Mouse (Mus musculus) gastrocnemius, postnatal 36 days (tissue): ENCODE results near the gene Pgm1. TPM values are rescaled to one million over a fixed set of nuclear protein-coding genes. Genes with fewer than 3 reads are reported as not detected.

Experiments used
- DNase-seq, 2 experiments: peaks; one replicate each; pipeline ENCODE4 v3.0.0; 2022
- intact Hi-C: fragments of 180-260 bp; cut with DNase I; formaldehyde crosslinking; loops from one replicate; pipeline ENCODE4 v1.15.1; 2025
- total RNA-seq, 2 experiments: library from RNA; stranded (reverse); gene quantifications; 2 replicates each; pipeline ENCODE4 v1.2.3; 2021

The Pgm1 gene
- total RNA-seq, 2 experiments from 2014 or later = 1,192 to 1,262 TPM

GRCm38 (mm10) chr4:99953904-99954303 is 24.7 kb downstream of the Pgm1 start:
- intact Hi-C loops = no loop called here

DNA sequence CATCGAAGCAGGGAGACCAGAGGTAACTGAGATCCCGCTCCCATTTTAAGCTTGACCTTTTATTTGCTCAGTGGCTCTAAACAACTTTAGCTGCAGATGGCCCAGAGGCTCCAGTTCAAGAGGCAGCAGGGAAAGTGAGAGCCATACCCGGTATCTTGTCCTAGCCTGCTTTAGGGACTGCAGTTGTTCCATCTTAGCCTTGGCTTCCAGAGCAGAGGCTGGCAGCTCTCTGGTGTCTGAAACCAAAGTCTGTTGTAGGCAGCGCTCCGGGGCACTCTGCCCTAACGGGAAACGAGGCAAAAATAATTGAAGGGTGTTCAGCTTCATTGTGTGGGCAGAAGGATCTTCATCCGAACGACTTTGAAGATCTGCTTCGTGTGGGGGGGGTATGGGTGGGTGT is 26.2 kb downstream of the Pgm1 start:
- peak; percentile 54 to 57 for DNase-seq
- intact Hi-C loops = no loop called here

More at GRCm38 (mm10) chr4:99953904-99954303, 24.7 kb downstream of the Pgm1 start:
- DNase-seq = no peak

GRCm38 (mm10) chr4:99957186-99957585 is 28.0 kb downstream of the Pgm1 start:
- intact Hi-C loops = no loop called here
- DNase-seq = no peak

DNA sequence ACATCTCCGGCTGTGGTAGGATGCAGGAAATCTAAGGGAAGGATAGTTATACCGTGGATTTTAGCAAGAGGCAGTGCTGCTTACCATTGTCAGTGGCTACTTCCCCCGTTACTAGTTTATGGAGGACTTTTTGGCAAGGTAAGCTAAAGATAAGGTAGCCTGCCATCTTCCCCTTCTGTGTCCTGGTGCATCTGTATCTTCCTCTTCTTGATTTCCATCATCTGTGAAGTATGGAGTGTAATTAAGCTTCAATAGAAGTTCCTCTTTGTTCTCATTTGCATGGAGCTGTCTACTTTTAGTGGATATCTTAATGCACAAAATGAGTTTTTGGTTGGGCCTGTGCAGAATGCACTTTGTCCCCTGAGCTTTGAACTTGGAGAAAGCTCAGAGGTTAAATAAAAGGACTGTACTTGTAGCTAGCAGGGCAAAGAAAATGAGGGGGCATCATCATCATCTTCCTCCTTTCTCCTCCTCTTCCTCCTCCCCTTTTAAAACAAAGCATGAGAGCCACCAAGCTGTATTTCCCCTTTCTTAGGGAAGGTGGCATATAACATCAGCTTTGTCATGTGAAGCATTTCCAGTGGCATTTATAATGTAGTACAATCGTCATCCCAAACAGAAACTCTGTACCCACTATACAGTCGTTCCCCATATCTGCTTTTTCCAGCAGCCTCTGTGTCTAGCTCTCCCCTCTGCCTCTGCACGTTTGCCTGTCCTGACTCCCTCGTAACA is 29.0 kb downstream of the Pgm1 start:
- no peak for DNase-seq
- intact Hi-C loops = no loop called here

DNA sequence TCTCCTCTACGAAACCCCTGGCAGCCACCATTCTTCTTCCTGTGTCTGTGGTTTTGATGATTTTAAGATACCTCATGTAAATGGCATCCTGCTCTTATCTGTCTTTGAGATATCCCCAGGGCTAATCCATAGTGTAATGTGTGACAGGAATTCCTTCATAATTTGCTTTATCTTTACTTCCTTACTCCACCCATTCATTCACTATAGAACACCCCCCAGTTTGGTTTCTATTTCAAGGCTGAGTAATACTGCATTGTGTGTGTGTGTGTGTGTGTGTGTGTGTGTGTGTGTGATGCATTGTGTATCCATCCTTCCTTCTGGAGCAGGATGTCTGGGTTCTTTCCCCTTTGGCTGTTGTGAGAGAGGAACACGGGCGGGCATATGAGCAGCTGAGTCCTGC is 30.1 kb downstream of the Pgm1 start:
- intact Hi-C loops = no loop called here

GRCm38 (mm10) chr4:99966555-99966954 is 37.3 kb downstream of the Pgm1 start:
- no peak for DNase-seq
- intact Hi-C loops = no loop called here

More for the DNA sequence above, 30.1 kb downstream of the Pgm1 start:
- no peak for DNase-seq

- DNase-seq = peak in 1 of 2 experiments; percentile 44
- intact Hi-C loops = no loop called here
These were observed 40.1 kb downstream of the Pgm1 start for GRCm38 (mm10) chr4:99969328-99969727.

DNA sequence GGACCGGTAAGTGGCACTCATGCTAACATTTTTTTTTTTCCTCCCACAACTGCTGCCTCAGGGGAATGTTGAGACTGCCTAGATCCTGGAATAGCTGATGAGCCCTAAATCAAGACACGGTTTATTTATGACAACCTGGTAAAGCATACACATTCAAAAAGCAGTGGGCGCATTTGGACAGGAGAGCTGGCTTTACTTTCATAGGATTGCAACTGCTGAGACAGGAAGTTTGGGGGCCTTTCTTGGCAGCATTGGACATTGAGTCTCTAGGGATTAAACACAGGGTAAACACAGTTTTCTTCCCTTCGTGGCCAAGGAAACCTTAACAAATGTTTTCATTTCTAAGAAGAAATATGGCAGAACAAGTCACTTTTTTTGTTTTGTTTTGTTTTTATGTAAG is 40.9 kb downstream of the Pgm1 start:
- DNase-seq = no peak
- intact Hi-C loops = no loop called here

- intact Hi-C loops = no loop called here
- no peak for DNase-seq
These were observed 43.7 kb downstream of the Pgm1 start for GRCm38 (mm10) chr4:99972886-99973285.

DNA sequence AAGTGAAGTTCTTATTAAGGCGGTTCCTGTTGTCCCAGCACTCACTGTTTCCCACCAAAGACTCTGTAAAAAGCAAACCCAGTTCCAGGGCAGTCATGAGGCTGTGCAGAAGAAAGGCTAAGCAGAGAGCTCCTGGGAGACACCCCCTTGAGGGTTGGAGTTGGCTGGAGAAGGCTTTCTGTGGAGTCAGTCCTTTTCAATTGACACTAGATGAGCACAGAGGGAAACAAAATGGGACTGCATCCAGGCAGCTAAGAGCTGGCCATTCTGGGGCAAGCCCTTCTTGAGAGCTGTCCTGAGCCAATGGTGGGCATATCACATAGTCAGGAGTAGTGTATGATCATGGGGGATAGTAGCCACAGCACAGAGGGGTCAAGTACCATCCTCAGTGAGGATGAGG is 44.7 kb downstream of the Pgm1 start:
- intact Hi-C loops = loop anchor here (2.0 kb wide), 1 partner anchor 43 kb away; no protein-coding TSS in a partner anchor
- peak; percentile 51 to 66 for DNase-seq

- peak; percentile 54 to 61 for DNase-seq
- intact Hi-C loops = loop anchor here (2.0 kb wide), 1 partner anchor 44 kb away; no protein-coding TSS in a partner anchor
These were observed 45.2 kb downstream of the Pgm1 start for GRCm38 (mm10) chr4:99974375-99974774.

DNA sequence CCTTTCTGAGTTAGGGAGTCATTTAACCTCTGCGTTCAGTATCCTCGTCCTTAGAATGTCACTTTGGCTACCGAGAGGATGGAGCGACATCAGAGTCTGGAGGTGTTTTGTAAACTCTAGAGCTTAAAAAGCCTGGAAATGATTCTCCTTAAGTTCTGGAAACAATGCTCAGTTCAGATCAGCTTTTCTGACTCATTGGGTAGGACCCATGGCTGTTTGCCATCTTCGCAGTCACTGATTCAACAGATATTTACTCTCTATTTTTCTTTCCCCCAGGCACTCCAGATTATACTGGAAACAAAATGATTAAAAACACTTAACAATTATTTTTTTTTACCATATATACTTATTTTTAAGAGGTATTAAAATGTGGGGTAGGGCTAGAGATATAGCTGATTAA is 50.1 kb downstream of the Pgm1 start:
- intact Hi-C loops = no loop called here
- peak in 1 of 2 experiments; percentile 56 for DNase-seq

DNA sequence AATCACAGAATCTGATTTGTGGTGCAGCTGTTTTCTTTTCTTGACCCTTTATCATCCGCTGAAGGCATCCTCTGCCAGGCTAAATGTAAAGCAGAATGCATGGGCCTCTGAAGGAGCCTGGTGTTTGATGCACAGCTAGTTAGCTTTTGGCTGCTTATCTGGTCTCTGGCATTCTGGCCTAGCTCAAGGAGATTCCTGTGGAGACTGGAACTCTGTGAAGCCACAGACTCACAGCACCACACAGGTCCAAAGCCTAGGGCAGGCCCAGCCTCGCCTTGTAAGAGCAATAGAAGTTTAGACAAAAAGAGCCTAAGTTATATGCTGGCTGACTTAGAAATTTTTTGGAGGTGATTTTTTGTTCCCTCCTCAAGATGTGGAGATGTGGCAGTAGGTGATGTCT is 52.0 kb downstream of the Pgm1 start:
- intact Hi-C loops = no loop called here

GRCm38 (mm10) chr4:99983652-99984368 is 54.6 kb downstream of the Pgm1 start:
- DNase-seq = no peak
- intact Hi-C loops = no loop called here

More for the DNA sequence above, 52.0 kb downstream of the Pgm1 start:
- no peak for DNase-seq

GRCm38 (mm10) chr4:99984369-99984752 is 55.1 kb downstream of the Pgm1 start:
- DNase-seq = no peak
- intact Hi-C loops = no loop called here

DNA sequence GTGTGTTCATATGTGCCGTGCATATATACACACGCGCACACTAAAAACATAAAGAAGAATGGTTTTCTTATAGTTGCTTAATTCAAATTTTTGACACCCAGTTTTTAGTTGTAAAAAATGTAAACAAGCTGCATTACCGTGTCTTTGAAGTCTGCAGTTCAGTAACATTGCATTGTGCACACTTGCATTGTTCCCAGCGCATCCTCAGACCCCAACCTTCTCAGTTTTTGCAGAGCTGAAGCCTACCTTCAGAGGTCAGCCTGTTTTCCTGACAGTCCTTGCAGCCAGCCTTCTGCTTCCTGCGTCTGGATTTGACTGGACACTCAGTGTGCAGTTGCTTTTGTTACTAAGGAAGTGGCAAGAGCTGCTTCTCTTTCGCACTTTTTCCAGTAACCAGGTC is 55.9 kb downstream of the Pgm1 start:
- intact Hi-C loops = no loop called here
- DNase-seq = peak in 1 of 2 experiments; percentile 6

DNA sequence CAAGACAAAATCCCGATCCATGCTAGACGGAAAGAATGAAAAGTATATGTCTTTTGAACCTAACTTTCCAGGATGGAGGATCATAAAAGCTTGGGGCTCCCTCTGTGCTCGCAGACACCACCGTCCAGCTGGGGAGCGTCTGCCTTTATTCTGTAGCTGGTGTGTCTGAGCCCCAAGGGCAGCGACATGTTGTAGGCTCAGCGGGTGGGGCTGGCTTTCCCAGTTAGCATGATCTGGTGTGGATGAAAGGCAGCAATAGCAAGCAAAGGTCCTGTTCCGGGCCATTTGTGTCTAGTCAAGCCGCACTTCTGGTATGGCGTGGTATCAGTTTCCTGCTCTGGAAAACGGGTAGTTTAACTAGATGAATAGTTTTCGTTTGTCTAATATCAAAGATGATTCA is 56.4 kb downstream of the Pgm1 start:
- DNase-seq = peak in 1 of 2 experiments; percentile 10
- intact Hi-C loops = no loop called here

GRCm38 (mm10) chr4:99986609-99987008 is 57.4 kb downstream of the Pgm1 start:
- peak in 1 of 2 experiments; percentile 11 for DNase-seq
- intact Hi-C loops = no loop called here

- intact Hi-C loops = no loop called here
- peak in 1 of 2 experiments; percentile 19 for DNase-seq
These were observed 59.6 kb downstream of the Pgm1 start for GRCm38 (mm10) chr4:99988771-99989170.

DNA sequence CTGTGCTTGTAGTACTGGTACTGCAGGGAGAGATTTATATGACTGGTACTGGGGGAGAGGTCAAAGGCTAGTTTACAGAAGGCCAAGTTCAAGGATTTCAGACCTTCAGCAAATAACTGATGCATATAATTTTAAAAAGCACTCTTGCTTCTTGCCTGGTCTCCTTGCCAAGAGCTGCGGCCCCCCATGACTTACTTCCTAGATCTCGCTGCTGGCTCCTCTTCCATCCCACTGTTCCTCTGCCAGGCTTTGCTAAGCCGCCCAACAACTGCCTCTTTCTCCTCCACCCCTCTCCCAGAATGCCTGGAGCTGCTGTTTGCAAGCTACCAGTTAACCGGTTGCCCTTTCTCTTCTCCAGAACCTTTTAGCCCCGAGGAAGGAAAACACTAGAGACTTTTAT is 71.8 kb downstream of the Pgm1 start:
- intact Hi-C loops = no loop called here
- DNase-seq = no peak

- intact Hi-C loops = no loop called here
- DNase-seq = no peak
These were observed 72.6 kb downstream of the Pgm1 start for GRCm38 (mm10) chr4:100001806-100002205.

DNA sequence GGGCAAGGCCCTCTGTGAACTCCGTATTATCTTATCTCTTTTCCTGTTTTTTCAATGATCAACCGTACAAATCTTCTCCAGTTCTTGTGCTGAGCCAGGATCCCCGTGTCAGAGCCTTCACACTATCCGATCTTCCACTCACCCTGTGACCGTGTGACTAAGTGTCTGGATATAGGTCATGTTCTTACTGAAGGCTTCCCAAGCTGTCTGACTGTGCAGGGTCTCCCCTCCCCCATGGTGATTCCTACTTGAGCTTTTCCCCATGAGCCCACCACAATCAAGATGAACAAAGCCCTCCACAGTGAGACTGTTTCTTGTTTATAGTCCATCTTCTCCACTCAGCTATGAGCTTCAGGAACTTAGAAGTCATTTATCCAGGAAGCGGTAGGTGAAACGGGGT is 78.5 kb downstream of the Pgm1 start:
- intact Hi-C loops = loop anchor here (5.0 kb wide), 1 partner anchor 400 kb away; no protein-coding TSS in a partner anchor
- no peak for DNase-seq
